Mouse (Mus musculus) midbrain, embryonic 15.5 days (tissue): ENCODE results near the gene Taf15. TPM values are rescaled to one million over a fixed set of nuclear protein-coding genes. Genes with fewer than 3 reads are reported as not detected.

ENCODE experiments used
- ATAC-seq: fragments of 200-750 bp; cut with Nextera tagmentation; replicated peaks from 2 replicates; pipeline ENCODE4 v1.8.0; 2017; ENCODE audit warnings: moderate TSS enrichment
- H3K27ac ChIP-seq: fragments of 300-500 bp; sonication (generic); 2 replicates; pipeline ENCODE4 v1.5.1; 2015; ENCODE audit warnings: mild to moderate bottlenecking, inconsistent platforms
- H3K27me3 ChIP-seq: fragments of 300-500 bp; sonication (generic); replicated peaks from 2 replicates; pipeline ENCODE4 v1.6.1; 2015; ENCODE audit warnings: inconsistent platforms
- H3K36me3 ChIP-seq: fragments of 300-500 bp; sonication (generic); replicated peaks from 2 replicates; pipeline ENCODE4 v1.6.1; 2015; ENCODE audit warnings: inconsistent platforms
- H3K4me1 ChIP-seq: fragments of 300-500 bp; sonication (generic); 2 replicates; pipeline ENCODE4 v1.6.1; 2015; ENCODE audit warnings: inconsistent platforms
- H3K4me2 ChIP-seq: fragments of 300-500 bp; sonication (generic); 2 replicates; pipeline ENCODE4 v1.6.1; 2015; ENCODE audit warnings: inconsistent platforms, mild to moderate bottlenecking, moderate library complexity
- H3K4me3 ChIP-seq: fragments of 300-500 bp; sonication (generic); 2 replicates; pipeline ENCODE4 v1.5.1; 2015; ENCODE audit warnings: mild to moderate bottlenecking, inconsistent platforms
- H3K9ac ChIP-seq: fragments of 300-500 bp; sonication (generic); 2 replicates; pipeline ENCODE4 v1.6.1; 2015; ENCODE audit warnings: mild to moderate bottlenecking, inconsistent platforms
- H3K9me3 ChIP-seq: fragments of 300-500 bp; sonication (generic); 2 replicates; pipeline ENCODE4 v1.6.1; 2016; ENCODE audit warnings: inconsistent platforms
- WGBS: fragments of 180-500 bp; shearing (Covaris S2); methylation state at CpG from one replicate; pipeline ENCODE4 v1.1.7; 2015; ENCODE audit warnings: mixed read lengths; 5-methylcytosine and 5-hydroxymethylcytosine counted together
- polyA plus RNA-seq: library from polyadenylated mRNA; unstranded; fragments of >200 nt; fragmentation: Nextera tagmentation; extraction: Ambion mirVana; gene quantifications from 2 replicates; pipeline ENCODE4 v1.2.1, GENCODE M21; 2015

Taf15 gene
- polyA plus RNA-seq, 1 experiment from 2014 or later = 12.2 TPM

DNA sequence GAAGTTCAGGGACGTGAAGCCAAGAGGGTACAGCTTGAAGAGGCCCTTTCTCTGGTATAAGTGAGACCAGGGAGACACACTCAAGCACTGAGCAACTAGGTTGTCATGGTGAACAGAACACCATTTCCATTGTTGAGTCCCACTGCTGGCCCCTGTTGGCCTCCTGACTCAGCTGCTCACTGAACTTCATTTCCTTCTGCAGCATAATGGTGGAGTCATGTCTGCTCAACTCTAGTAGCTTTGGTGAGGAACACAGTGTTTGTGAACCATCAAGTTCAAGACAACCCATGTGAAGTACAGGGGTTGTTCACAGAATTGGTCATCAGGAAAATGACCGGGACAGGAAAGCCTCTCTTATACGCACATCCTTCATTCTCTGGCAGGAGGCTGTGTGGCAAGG is 49.2 kb downstream of the Taf15 start, which contains the start of gene Heatr9:
TSS of gene Heatr9 (minus strand) at position 101 of the 400 bp plus-strand sequence.
- no peak within 1 kb of the TSS for H3K4me3 ChIP-seq
- no peaks in the 10 kb centered on the region for H3K36me3 ChIP-seq
- no peaks in the 10 kb centered on the region for H3K4me1 ChIP-seq
- H3K4me2 ChIP-seq = no peak within 1 kb of the TSS
- no peak for ATAC-seq
- WGBS = 88% methylated on average over 3 of the region's 3 CpGs
- H3K9me3 ChIP-seq = no peaks in the 10 kb centered on the region
- H3K27me3 ChIP-seq = no peaks in the 10 kb centered on the region
- no peak within 1 kb of the TSS for H3K9ac ChIP-seq
- H3K27ac ChIP-seq = no peak within 1 kb of the TSS

DNA sequence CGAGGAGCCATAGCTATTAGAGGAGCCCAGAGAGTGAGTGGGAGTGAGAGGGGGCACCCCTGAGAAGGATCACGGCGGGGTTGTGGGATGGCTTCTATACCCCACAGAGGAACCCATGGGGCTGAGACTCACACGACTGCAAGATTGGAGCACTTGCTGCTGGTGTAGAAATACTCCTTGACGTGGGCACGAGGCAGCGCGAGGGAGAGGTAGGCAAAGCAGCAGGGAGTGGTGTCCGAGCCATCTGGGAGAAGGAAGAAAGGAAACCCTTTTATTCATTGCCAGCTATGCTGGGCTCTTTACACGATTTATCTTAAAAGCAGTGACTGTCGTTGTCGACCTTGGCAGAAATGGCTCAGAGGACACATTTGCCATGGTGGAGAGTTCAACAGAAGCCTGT is 56.1 kb downstream of the Taf15 start:
- no peaks in the 10 kb centered on the region for H3K27me3 ChIP-seq
- ATAC-seq = no peak
- H3K36me3 ChIP-seq = no peaks in the 10 kb centered on the region
- no peaks in the 10 kb centered on the region for H3K9me3 ChIP-seq
- H3K4me2 ChIP-seq = no peak overlapping the region
- WGBS = 73% methylated on average over 12 of the region's 12 CpGs
- no peak overlapping the region for H3K9ac ChIP-seq
- H3K4me1 ChIP-seq = no peaks in the 10 kb centered on the region
- H3K4me3 ChIP-seq = no peak overlapping the region
- no peak overlapping the region for H3K27ac ChIP-seq

DNA sequence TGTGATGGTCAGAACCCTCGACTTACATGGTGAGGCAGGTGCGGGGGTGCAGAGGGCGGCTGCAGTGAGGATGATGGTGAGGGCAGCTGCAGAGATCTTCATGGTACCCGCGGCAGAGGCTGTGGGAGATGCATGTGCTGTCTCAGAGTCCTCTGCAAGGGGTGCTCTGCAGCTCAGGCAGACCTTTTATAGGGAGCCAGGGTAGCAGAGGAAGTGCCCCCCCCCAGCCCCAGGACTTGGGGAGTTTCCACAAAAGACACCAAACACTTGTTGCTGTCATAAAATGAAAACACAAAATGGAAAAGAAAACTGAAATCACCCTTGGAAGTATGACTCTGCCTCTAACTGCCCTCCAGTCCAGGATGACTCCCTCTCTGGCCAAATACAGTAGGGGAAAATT is 57.5 kb downstream of the Taf15 start, which contains the start of gene Ccl5:
TSS of gene Ccl5 (minus strand) at position 159 of the 400 bp plus-strand sequence.
- H3K4me2 ChIP-seq = no peak within 1 kb of the TSS
- no peaks in the 10 kb centered on the region for H3K36me3 ChIP-seq
- no peak within 1 kb of the TSS for H3K27ac ChIP-seq
- no peak within 1 kb of the TSS for H3K4me3 ChIP-seq
- H3K4me1 ChIP-seq = no peaks in the 10 kb centered on the region; the same call in 1 of the 2 replicates
- H3K27me3 ChIP-seq = no peaks in the 10 kb centered on the region
- no peak within 1 kb of the TSS for H3K9ac ChIP-seq
- ATAC-seq = no peak
- no peaks in the 10 kb centered on the region for H3K9me3 ChIP-seq
- 90% methylated on average over 5 of the region's 5 CpGs for WGBS

DNA sequence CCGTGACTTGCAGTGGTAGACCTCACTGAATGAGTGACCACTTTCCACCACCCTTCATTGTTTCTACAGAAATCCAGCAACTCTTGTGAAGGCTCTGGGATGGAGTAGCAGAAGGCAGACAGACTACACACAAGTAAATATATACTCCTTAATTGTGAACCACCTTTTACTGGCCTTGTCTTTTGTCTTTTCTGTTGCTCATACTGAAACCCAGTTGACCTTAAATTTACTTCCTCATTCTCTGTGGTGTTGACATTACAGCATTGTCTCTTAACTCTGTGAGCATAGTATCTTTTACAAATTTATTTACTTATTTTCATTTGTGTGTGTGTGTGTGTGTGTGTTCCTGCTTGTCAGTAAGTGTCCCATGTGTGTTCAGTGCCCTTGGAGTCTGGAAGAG is 60.3 kb downstream of the Taf15 start:
- no peak overlapping the region for H3K27ac ChIP-seq
- H3K9ac ChIP-seq = no peak overlapping the region
- no peak for ATAC-seq
- H3K36me3 ChIP-seq = no peaks in the 10 kb centered on the region
- H3K27me3 ChIP-seq = no peaks in the 10 kb centered on the region
- H3K4me1 ChIP-seq = no peaks in the 10 kb centered on the region; the same call in 1 of the 2 replicates
- H3K9me3 ChIP-seq = no peaks in the 10 kb centered on the region
- WGBS = 97% methylated on average over 1 of the region's 1 CpGs
- no peak overlapping the region for H3K4me2 ChIP-seq
- H3K4me3 ChIP-seq = no peak overlapping the region

DNA sequence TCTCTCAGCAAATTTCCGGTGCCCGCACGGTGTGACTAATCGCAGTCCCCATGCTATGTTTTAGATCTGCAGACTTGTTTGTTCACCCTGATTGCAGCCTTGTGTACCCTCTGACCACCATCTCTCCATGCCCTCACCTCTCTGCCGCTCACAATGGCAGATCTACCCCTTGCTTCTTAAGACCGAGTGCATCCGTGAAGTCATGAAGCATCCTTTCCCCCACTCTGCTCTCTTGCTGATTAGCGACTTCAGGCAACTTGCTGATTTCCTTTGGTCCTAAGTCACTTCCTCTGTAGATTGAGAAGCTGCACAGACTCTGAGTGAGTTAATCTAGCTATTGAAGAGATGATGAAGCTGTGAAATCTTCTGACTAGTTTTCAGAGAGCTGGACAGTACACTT is 61.3 kb downstream of the Taf15 start:
- no peaks in the 10 kb centered on the region; the same call in 1 of the 2 replicates for H3K4me1 ChIP-seq
- no peak for ATAC-seq
- no peaks in the 10 kb centered on the region for H3K9me3 ChIP-seq
- no peaks in the 10 kb centered on the region for H3K27me3 ChIP-seq
- no peak overlapping the region for H3K27ac ChIP-seq
- WGBS = 81% methylated on average over 8 of the region's 8 CpGs
- H3K4me3 ChIP-seq = no peak overlapping the region
- H3K4me2 ChIP-seq = no peak overlapping the region
- H3K9ac ChIP-seq = no peak overlapping the region
- H3K36me3 ChIP-seq = no peaks in the 10 kb centered on the region

DNA sequence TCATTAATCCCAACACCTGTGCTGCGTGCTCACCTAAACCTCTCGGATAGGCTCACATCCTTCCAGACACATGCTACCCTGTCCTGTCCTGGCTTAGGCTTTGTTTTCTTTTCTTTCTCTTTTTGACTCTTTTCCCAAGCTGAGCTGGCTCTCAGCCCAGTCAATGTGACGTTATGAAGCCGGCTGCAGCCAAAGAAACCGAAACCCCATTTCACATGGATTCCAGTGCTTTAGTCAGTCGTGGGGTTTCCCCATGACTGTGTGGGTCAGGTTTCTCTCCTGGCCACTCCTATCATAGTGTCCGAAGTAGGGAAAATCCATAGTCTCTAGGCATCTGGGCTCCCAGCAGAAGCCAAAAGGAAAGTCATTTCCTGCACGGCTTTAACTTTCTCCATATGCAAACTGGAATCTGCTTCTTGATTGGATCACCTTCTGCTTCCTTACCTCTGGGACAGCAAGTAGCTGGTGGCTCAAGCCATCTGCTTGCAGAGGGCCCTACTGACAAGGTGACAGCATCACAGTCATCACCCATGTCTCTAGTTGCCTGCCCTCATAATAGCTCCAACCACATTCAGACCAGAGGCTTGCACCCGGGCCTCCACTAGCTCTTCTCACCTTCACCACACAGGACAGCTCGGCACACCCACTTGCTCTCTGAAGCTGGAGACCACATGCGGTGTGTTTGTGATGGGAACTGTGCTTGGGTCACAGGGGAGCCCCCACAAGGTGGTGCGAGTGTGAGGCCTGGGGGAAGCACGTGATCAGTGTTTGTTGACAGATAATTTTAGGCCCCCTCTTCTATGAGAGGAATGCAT is 61.9 kb downstream of the Taf15 start:
- H3K9ac ChIP-seq = no peak overlapping the region
- no peaks in the 10 kb centered on the region for H3K36me3 ChIP-seq
- H3K27me3 ChIP-seq = no peaks in the 10 kb centered on the region
- H3K4me2 ChIP-seq = 0 out of 2 replicates have a peak overlapping the region, but pooled peaks have one; percentile 15
- no peak overlapping the region for H3K4me3 ChIP-seq
- ATAC-seq = no peak
- WGBS = 58% methylated on average over 13 of the region's 13 CpGs
- no peaks in the 10 kb centered on the region; the same call in 1 of the 2 replicates for H3K4me1 ChIP-seq
- no peak overlapping the region for H3K27ac ChIP-seq
- no peaks in the 10 kb centered on the region for H3K9me3 ChIP-seq

DNA sequence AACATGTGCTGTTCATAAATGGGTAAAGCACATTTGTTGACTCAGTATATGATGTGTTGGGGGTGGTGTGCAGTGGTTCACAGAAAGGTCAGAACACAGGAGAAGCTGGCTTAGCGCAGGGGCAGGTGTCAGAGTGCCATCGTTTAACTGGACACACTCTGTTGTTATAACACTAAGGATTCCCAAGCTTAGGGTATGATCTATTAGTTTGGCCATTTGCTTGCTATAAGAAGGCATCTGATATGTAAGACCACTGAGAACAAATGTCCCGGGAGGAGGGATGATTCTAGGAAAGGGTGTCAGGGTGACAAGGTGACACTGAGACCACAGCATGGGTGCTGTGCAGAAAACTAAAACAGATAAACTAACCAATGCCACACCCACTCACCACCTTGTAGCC is 63.9 kb downstream of the Taf15 start:
- WGBS = 91% methylated on average over 3 of the region's 3 CpGs
- no peaks in the 10 kb centered on the region for H3K36me3 ChIP-seq

DNA sequence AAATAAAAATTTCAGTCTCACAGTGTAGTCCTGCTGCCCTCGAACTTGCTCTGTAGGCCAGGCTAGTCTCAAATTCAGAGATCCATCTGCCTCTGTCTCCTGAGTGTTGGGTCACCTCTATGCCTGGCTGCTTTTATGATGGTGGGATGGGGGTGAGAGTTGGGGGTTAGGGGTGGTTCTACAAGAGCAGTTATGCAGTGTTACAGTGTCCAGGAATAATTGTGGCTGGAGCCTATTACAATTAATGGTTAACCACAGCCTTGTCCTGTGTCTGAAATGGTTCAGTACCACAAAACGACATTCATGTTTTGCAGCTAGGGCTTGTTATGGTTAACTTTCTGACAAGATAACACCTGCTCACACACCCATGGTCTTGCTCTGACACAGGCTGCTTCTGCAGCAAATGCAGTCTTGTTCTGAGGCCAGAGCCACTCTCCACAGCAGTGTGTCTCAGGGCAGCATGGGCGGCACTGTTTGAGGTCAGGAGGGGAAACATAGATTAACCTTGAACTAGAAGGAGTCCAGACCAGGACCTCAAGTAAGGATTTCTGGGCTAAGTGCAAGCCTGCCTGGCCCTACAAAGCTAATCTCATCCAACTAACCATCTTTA is 65.9 kb downstream of the Taf15 start:
- Histone ChIP-seq H3K9me3 (no peaks in the 10 kb centered on the region), H3K4me3 (no peak overlapping the region)
- ATAC-seq = no peak

More for the DNA sequence above, 63.9 kb downstream of the Taf15 start:
- H3K27ac ChIP-seq = no peak overlapping the region
- H3K9ac ChIP-seq = no peak overlapping the region
- ATAC-seq = no peak
- H3K4me3 ChIP-seq = no peak overlapping the region
- H3K4me1 ChIP-seq = no peaks in the 10 kb centered on the region; the same call in 1 of the 2 replicates
- no peak overlapping the region for H3K4me2 ChIP-seq
- H3K9me3 ChIP-seq = no peaks in the 10 kb centered on the region
- H3K27me3 ChIP-seq = no peaks in the 10 kb centered on the region

DNA sequence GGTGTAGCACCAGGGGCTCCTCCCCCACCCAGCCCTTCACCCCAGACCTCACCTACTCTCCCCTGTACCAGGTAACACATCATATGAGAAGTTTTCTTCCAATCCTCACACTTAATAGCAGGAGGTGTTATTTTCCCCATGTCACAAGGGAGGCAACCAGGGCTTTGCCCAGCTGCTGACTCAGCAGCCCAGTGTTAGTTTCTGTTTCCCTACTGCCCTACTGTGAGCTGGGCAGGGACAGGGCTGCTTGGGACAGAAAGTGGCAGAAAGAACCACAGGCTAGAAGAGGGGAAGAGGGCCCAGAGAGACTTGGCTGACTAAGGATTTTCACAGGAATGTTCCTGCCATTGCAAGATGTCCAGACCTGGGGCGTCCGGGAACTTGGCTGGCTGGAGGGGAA is 68.0 kb downstream of the Taf15 start:
- Histone ChIP-seq H3K36me3 (no peaks in the 10 kb centered on the region), H3K4me3 (no peak overlapping the region), H3K4me2 (no peak overlapping the region), H3K4me1 (no peaks in the 10 kb centered on the region), H3K27ac (no peak overlapping the region), H3K9ac (no peak overlapping the region), H3K9me3 (no peaks in the 10 kb centered on the region), H3K27me3 (no peaks in the 10 kb centered on the region)
- WGBS = 90% methylated on average over 2 of the region's 2 CpGs
- no peak for ATAC-seq

More for the DNA sequence above, 65.9 kb downstream of the Taf15 start:
- Histone ChIP-seq H3K27ac (no peak overlapping the region), H3K9ac (no peak overlapping the region), H3K4me2 (no peak overlapping the region), H3K36me3 (no peaks in the 10 kb centered on the region), H3K4me1 (no peaks in the 10 kb centered on the region; the same call in 1 of the 2 replicates), H3K27me3 (no peaks in the 10 kb centered on the region)
- 89% methylated on average over 3 of the region's 3 CpGs for WGBS

DNA sequence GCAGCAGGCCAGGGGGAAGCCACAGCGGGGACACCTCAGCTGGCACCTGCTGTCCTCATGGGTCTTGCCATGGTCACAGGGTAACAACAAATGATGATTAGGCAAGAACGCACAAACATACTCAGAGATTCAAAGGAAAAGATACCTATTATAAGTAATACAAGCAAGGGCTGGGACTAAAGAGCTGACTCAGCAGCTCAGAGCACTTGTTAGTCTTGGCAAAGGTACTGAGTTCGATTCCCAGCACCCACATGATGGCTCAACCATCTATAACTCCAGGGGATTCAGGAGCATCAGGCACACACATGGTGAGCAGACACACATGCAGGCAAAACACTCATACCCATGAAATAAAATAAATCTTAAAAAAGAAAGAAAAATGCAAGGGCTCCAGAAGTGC is 68.5 kb downstream of the Taf15 start:
- Histone ChIP-seq H3K9me3 (no peaks in the 10 kb centered on the region), H3K36me3 (no peaks in the 10 kb centered on the region), H3K4me3 (no peak overlapping the region), H3K27me3 (no peaks in the 10 kb centered on the region), H3K4me2 (no peak overlapping the region), H3K27ac (no peak overlapping the region), H3K9ac (no peak overlapping the region), H3K4me1 (no peaks in the 10 kb centered on the region)
- WGBS = 89% methylated on average over 3 of the region's 3 CpGs
- no peak for ATAC-seq

DNA sequence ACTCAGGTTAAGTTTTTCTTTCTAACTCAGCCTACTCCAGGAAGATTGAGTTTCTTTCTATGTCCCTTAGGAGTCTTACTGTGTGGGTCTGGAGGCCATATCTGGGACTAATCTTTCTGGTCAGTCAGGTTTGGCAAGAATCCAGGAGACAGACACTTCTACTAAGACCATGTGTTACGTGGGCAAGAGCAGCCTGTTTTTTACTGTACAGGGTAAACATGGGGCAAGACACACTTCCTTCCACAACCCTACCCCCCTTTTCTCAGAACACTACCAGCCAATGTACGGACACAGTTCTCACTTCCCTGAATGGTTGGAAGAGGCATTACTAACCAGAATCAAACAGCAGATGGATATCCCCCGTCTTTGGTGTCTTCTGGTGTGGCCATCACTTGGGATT is 71.3 kb downstream of the Taf15 start:
- H3K36me3 ChIP-seq = no peaks in the 10 kb centered on the region
- H3K4me1 ChIP-seq = no peaks in the 10 kb centered on the region
- WGBS = 86% methylated on average over 3 of the region's 3 CpGs
- H3K4me2 ChIP-seq = no peak overlapping the region
- ATAC-seq = no peak
- no peak overlapping the region for H3K27ac ChIP-seq
- H3K9ac ChIP-seq = no peak overlapping the region
- no peaks in the 10 kb centered on the region for H3K27me3 ChIP-seq
- no peak overlapping the region for H3K4me3 ChIP-seq
- H3K9me3 ChIP-seq = no peaks in the 10 kb centered on the region

DNA sequence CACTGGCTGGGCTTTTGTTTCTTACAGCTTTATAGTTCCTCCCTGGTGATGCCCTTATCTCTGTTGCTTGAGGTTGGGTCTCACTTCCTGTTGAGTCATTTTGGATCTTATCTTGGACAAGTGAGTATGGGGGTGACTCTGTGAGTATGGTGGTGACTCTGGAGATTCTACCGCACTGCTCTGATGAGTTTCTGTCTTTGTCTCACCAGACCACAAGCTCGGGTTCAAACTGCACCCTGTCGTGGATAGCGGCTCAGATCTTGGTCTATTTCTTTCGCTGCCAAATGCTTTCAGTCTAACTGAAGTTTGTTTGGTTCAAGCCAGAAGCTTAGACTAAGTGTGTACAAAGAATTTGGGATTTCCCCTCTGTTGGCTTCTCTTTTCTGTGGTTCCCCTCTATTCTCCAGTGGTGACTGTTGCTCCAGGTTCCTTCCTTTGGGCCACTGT is 77.3 kb downstream of the Taf15 start:
- Histone ChIP-seq H3K4me3 (no peak overlapping the region), H3K27me3 (no peaks in the 10 kb centered on the region)
- 87% methylated on average over 5 of the region's 5 CpGs for WGBS

More for the DNA sequence above, 77.3 kb downstream of the Taf15 start:
- H3K9me3 ChIP-seq = no peaks in the 10 kb centered on the region
- no peak overlapping the region for H3K27ac ChIP-seq
- no peaks in the 10 kb centered on the region for H3K4me1 ChIP-seq
- H3K9ac ChIP-seq = no peak overlapping the region
- no peaks in the 10 kb centered on the region for H3K36me3 ChIP-seq
- no peak for ATAC-seq
- H3K4me2 ChIP-seq = no peak overlapping the region
